Mouse (Mus musculus) CH12.LX (cell line): ENCODE results near the gene Gdap1l1. TPM values are rescaled to one million over a fixed set of nuclear protein-coding genes. Genes with fewer than 3 reads are reported as not detected.

ENCODE experiments used
- DNase-seq: peaks from one replicate; pipeline ENCODE4 v3.0.0-alpha.2; 2013; ENCODE audit errors: extremely low read depth
- H3K27ac ChIP-seq: 2 replicates; pipeline ENCODE4 v1.5.1; 2012; ENCODE audit warnings: low read depth, mild to moderate bottlenecking, control low read depth, moderate library complexity; ENCODE audit not compliant: insufficient read depth
- H3K27me3 ChIP-seq: replicated peaks from 2 replicates; pipeline ENCODE3; 2012; ENCODE audit warnings: inconsistent platforms
- H3K36me3 ChIP-seq, 2 experiments: replicated peaks in 1 of 2; 2 replicates each; pipeline versions ENCODE3 to v1.6.1; 2012; ENCODE audit warnings: inconsistent platforms in 1 of 2, low read length in 1 of 2, mild to moderate bottlenecking in 1 of 2, mixed read lengths in 1 of 2, moderate library complexity in 1 of 2; ENCODE audit not compliant: control insufficient read depth in 1 of 2, insufficient read depth in 1 of 2
- H3K4me1 ChIP-seq, 2 experiments: 2 replicates each; pipeline ENCODE4 v1.6.1; 2012; ENCODE audit warnings: inconsistent platforms in 1 of 2, moderate library complexity in 1 of 2; ENCODE audit not compliant: insufficient read depth in 2 of 2, control insufficient read depth in 1 of 2
- H3K4me2 ChIP-seq: 2 replicates; pipeline ENCODE4 v1.6.1; 2012; ENCODE audit warnings: low read depth, mild to moderate bottlenecking, control low read depth; ENCODE audit not compliant: poor library complexity, insufficient read depth, severe bottlenecking
- H3K4me3 ChIP-seq, 3 experiments: fragments of 150-350 bp in 1 of 3; sonication (generic) in 1 of 3; replicated peaks in 1 of 3; 2 replicates each; pipeline versions ENCODE3 to v1.5.1; 2011 to 2012; ENCODE audit warnings: low read depth in 2 of 3, low read length in 2 of 3, mild to moderate bottlenecking in 2 of 3, moderate library complexity in 2 of 3, control low read depth in 1 of 3, improper control_type of control experiment in 1 of 3, inconsistent platforms in 1 of 3, mixed read lengths in 1 of 3; ENCODE audit not compliant: poor library complexity in 1 of 3
- H3K79me2 ChIP-seq: replicated peaks from 2 replicates; pipeline ENCODE4 v1.6.1; 2012; ENCODE audit warnings: mild to moderate bottlenecking, moderate library complexity; ENCODE audit not compliant: control insufficient read depth, poor library complexity, insufficient read depth, severe bottlenecking; ENCODE audit errors: extremely low read depth
- H3K9ac ChIP-seq: 2 replicates; pipeline ENCODE4 v1.6.1; 2012; ENCODE audit warnings: low read depth, mild to moderate bottlenecking, control low read depth, moderate library complexity; ENCODE audit not compliant: insufficient read depth
- H3K9me3 ChIP-seq: replicated peaks from 2 replicates; pipeline ENCODE3; 2012; ENCODE audit warnings: low read length, inconsistent platforms, mixed read lengths
- BHLHE40 ChIP-seq: IDR thresholded peaks from 2 replicates; pipeline ENCODE4 v1.6.1; 2011; ENCODE audit warnings: mild to moderate bottlenecking, low read depth, low read length, improper control_type of control experiment
- CHD1 ChIP-seq: IDR thresholded peaks from 2 replicates; pipeline ENCODE4 v1.6.1; 2012; ENCODE audit warnings: low read depth, low read length, improper control_type of control experiment, inconsistent platforms
- E2F4 ChIP-seq: IDR thresholded peaks from 2 replicates; pipeline ENCODE4 v1.6.1; 2011; ENCODE audit warnings: low read depth, low read length, improper control_type of control experiment; ENCODE audit not compliant: insufficient replicate concordance
- ELF1 ChIP-seq: IDR thresholded peaks from 2 replicates; pipeline ENCODE4 v1.6.1; 2014; ENCODE audit warnings: low read depth, mild to moderate bottlenecking, inconsistent platforms, low read length, improper control_type of control experiment
- GABPA ChIP-seq: IDR thresholded peaks from 2 replicates; pipeline ENCODE4 v1.6.1; 2012; ENCODE audit warnings: low read depth, low read length, improper control_type of control experiment, inconsistent platforms; ENCODE audit not compliant: insufficient replicate concordance
- HCFC1 ChIP-seq: IDR thresholded peaks from 2 replicates; pipeline ENCODE4 v1.6.1; 2012; ENCODE audit warnings: low read depth, mild to moderate bottlenecking, inconsistent platforms, low read length, improper control_type of control experiment
- IRF4 ChIP-seq: IDR thresholded peaks from 2 replicates; pipeline ENCODE4 v1.6.1; 2014; ENCODE audit warnings: low read depth, mild to moderate bottlenecking, inconsistent platforms, low read length, improper control_type of control experiment
- JUN ChIP-seq: IDR thresholded peaks from 2 replicates; pipeline ENCODE4 v1.6.1; 2011; ENCODE audit warnings: low read depth, mild to moderate bottlenecking, low read length, improper control_type of control experiment, moderate library complexity; ENCODE audit not compliant: insufficient read depth
- JUND ChIP-seq: conservative IDR thresholded peaks from 2 replicates; pipeline ENCODE4 v1.6.1; 2011; ENCODE audit warnings: low read depth, low read length, improper control_type of control experiment
- MAX ChIP-seq: IDR thresholded peaks from 2 replicates; pipeline ENCODE4 v1.6.1; 2011; ENCODE audit warnings: low read length, improper control_type of control experiment
- MEF2A ChIP-seq: IDR thresholded peaks from 2 replicates; pipeline ENCODE4 v1.6.1; 2014; ENCODE audit warnings: low read depth, mild to moderate bottlenecking, inconsistent platforms, low read length, improper control_type of control experiment, borderline replicate concordance
- POLR2AphosphoS2 ChIP-seq: IDR thresholded peaks from 2 replicates; pipeline ENCODE4 v1.6.1; 2011; ENCODE audit warnings: low read depth, low read length, improper control_type of control experiment
- TBP ChIP-seq: conservative IDR thresholded peaks from 2 replicates; pipeline ENCODE4 v1.6.1; 2011; ENCODE audit warnings: low read depth, low read length, improper control_type of control experiment
- UBTF ChIP-seq: IDR thresholded peaks from 2 replicates; pipeline ENCODE4 v1.6.1; 2012; ENCODE audit warnings: low read depth, mild to moderate bottlenecking, inconsistent platforms, low read length, improper control_type of control experiment, moderate library complexity
- ZC3H11A ChIP-seq: IDR thresholded peaks from 2 replicates; pipeline ENCODE4 v1.6.1; 2012; ENCODE audit warnings: low read depth, mild to moderate bottlenecking, inconsistent platforms, low read length, improper control_type of control experiment
- ZKSCAN1 ChIP-seq: IDR thresholded peaks from 2 replicates; pipeline ENCODE4 v1.6.1; 2012; ENCODE audit warnings: low read depth, inconsistent platforms, low read length, improper control_type of control experiment, borderline replicate concordance
- dilution Hi-C: fragments of 300-500 bp; cut with MboI; formaldehyde crosslinking; loops from 2 replicates; pipeline ENCODE4 v1.14.3; 2020; ENCODE audit warnings: low sequenced_read_pairs; ENCODE audit not compliant: extremely low pct_unique_long_range_greater_than_20kb, extremely low pct_ligation_motif_present
- in situ Hi-C: fragments of 300-500 bp; cut with MboI; formaldehyde crosslinking; loops from 3 replicates; pipeline ENCODE4 v1.14.3; 2019; ENCODE audit warnings: low sequenced_read_pairs, low pct_ligation_motif_present, low pct_unique_long_range_greater_than_20kb, mixed read lengths
- polyA plus RNA-seq: library from polyadenylated mRNA; unstranded; fragments of >175 nt; gene quantifications from 2 replicates; pipeline ENCODE4 v1.2.1, GENCODE M21; 2012; ENCODE audit warnings: low read depth; ENCODE audit not compliant: insufficient read length
- total RNA-seq, 2 experiments: library from RNA; depleted of rRNA; stranded (reverse); fragments of 300-350 nt in 1 of 2; fragments of >200 nt in 1 of 2; gene quantifications; 2 replicates each; pipeline ENCODE4 v1.2.3; 2012 to 2014

The Gdap1l1 gene
- total and polyA plus RNA-seq, 3 experiments: not detected

- DNase-seq: no peak
- Histone ChIP-seq H3K9me3 (no peaks in the 10 kb centered on the region), H3K27ac (no peak overlapping the region), H3K4me1 (peaks cover 9 to 28% of the 10 kb centered on the region in 2 experiments)
- in situ Hi-C loops: loop anchor here (10.0 kb wide), 1 partner anchor 323 kb away; no protein-coding TSS in a partner anchor
- dilution Hi-C loops: no loop called here
- TF ChIP-seq ELF1: no peak
- TF ChIP-seq ZKSCAN1: no peak
- no peak for TF ChIP-seq ZC3H11A
- no peak for TF ChIP-seq JUND
- TF ChIP-seq POLR2AphosphoS2: no peak
- TF ChIP-seq HCFC1: no peak
- no peak for TF ChIP-seq JUN
- no peak for TF ChIP-seq GABPA
- TF ChIP-seq MAX: no peak
- TF ChIP-seq BHLHE40: no peak
- no peak for TF ChIP-seq TBP
- no peak for TF ChIP-seq IRF4
- TF ChIP-seq MEF2A: no peak
- no peak for TF ChIP-seq CHD1
- TF ChIP-seq, all 38 proteins: peak for 0
- peak overlapping the region; percentile 83 for H3K9ac ChIP-seq
- H3K4me3 ChIP-seq: peak overlapping the region in 2 of 3 experiments; percentile 86 to 95
- peak overlapping the region; percentile 92 for H3K4me2 ChIP-seq
- H3K79me2 ChIP-seq: peaks cover 36% of the 10 kb centered on the region
- H3K27me3 ChIP-seq: no peaks in the 10 kb centered on the region
- peaks cover 13 to 31% of the 10 kb centered on the region in 2 experiments for H3K36me3 ChIP-seq
Measured at GRCm38 (mm10) chr2:163417830-163418229, 20.4 kb upstream of the Gdap1l1 start.

GRCm38 (mm10) chr2:163418841-163419345 lies 19.4 kb upstream of the Gdap1l1 start:
- dilution Hi-C loops: no loop called here
- Histone ChIP-seq H3K4me2 (peak overlapping the region; percentile 92; the same call in 1 of the 2 replicates), H3K36me3 (peaks cover 10 to 32% of the 10 kb centered on the region in 2 experiments), H3K79me2 (peaks cover 35% of the 10 kb centered on the region), H3K4me3 (peak overlapping the region; percentile 86 to 97 (median 95)), H3K9me3 (no peaks in the 10 kb centered on the region), H3K27ac (peak overlapping the region; percentile 38), H3K27me3 (no peaks in the 10 kb centered on the region), H3K9ac (peak overlapping the region; percentile 83), H3K4me1 (peaks cover 9 to 28% of the 10 kb centered on the region in 2 experiments)
- peak; percentile 41 for DNase-seq
- in situ Hi-C loops: loop anchor here (10.0 kb wide), 1 partner anchor 324 kb away; no protein-coding TSS in a partner anchor
- TF ChIP-seq UBTF (peak; percentile 64), JUN (no peak), E2F4 (peak; percentile 60; the same call in 1 of the 2 replicates)
